Mouse (Mus musculus) ES-E14 (cell line): ENCODE measurements around the gene Rab33b. TPM values are rescaled to one million over a fixed set of nuclear protein-coding genes. Genes with fewer than 3 reads are reported as not detected.

Experiments used
- DNase-seq: peaks from one replicate; pipeline ENCODE4 v3.0.0-alpha.2; 2013; ENCODE audit warnings: low read depth, low spot score
- H3K27ac ChIP-seq: 2 replicates; pipeline ENCODE4 v1.5.1; 2012; ENCODE audit warnings: low read depth, mild to moderate bottlenecking, low read length, moderate library complexity, mixed read lengths; ENCODE audit not compliant: poor library complexity, insufficient read depth, severe bottlenecking
- H3K36me3 ChIP-seq: 2 replicates; pipeline ENCODE4 v1.6.1; 2012; ENCODE audit warnings: mild to moderate bottlenecking, low read length, moderate library complexity, mixed read lengths; ENCODE audit not compliant: control insufficient read depth, poor library complexity, insufficient read depth, severe bottlenecking
- H3K4me1 ChIP-seq, 2 experiments: fragments of 150-350 bp in 1 of 2; sonication (generic) in 1 of 2; 2 replicates each; pipeline ENCODE4 v1.6.1; 2012; ENCODE audit warnings: low read length in 2 of 2, mild to moderate bottlenecking in 1 of 2, mixed read lengths in 1 of 2; ENCODE audit not compliant: control insufficient read depth in 2 of 2, insufficient read depth in 2 of 2, poor library complexity in 1 of 2
- H3K4me3 ChIP-seq, 2 experiments: fragments of 150-350 bp in 1 of 2; sonication (generic) in 1 of 2; 2 replicates each; pipeline ENCODE4 v1.5.1; 2012; ENCODE audit warnings: low read length in 2 of 2, low read depth in 1 of 2, mild to moderate bottlenecking in 1 of 2, mixed read lengths in 1 of 2; ENCODE audit not compliant: insufficient read depth in 1 of 2, poor library complexity in 1 of 2, severe bottlenecking in 1 of 2
- H3K9ac ChIP-seq: 2 replicates; pipeline ENCODE4 v1.6.1; 2012; ENCODE audit warnings: low read depth, mild to moderate bottlenecking, low read length, mixed read lengths; ENCODE audit not compliant: poor library complexity, insufficient read depth, severe bottlenecking
- H3K9me3 ChIP-seq: fragments of 150-350 bp; sonication (generic); 2 replicates; pipeline ENCODE4 v1.6.1; 2012; ENCODE audit warnings: low read depth, mild to moderate bottlenecking, low read length; ENCODE audit not compliant: control insufficient read depth, insufficient read depth
- CHD2 ChIP-seq: IDR thresholded peaks from 2 replicates; pipeline ENCODE4 v1.6.1; 2014; ENCODE audit warnings: mild to moderate bottlenecking, low read depth, low read length, inconsistent platforms
- HCFC1 ChIP-seq: IDR thresholded peaks from 2 replicates; pipeline ENCODE4 v1.6.1; 2012; ENCODE audit warnings: low read length, inconsistent platforms, borderline replicate concordance; ENCODE audit not compliant: insufficient read depth
- MAFK ChIP-seq: IDR thresholded peaks from 2 replicates; pipeline ENCODE4 v1.6.1; 2014; ENCODE audit warnings: mild to moderate bottlenecking, low read depth, low read length, inconsistent platforms; ENCODE audit not compliant: insufficient read depth
- ZC3H11A ChIP-seq: IDR thresholded peaks from 2 replicates; pipeline ENCODE4 v1.6.1; 2012; ENCODE audit warnings: low read depth, mild to moderate bottlenecking, inconsistent platforms, low read length, borderline replicate concordance
- ZNF384 ChIP-seq: IDR thresholded peaks from 2 replicates; pipeline ENCODE4 v1.6.1; 2012; ENCODE audit warnings: low read depth, low read length, inconsistent platforms
- in situ Hi-C, 2 experiments: fragments of 600-800 bp; cut with MboI; formaldehyde crosslinking; loops; one replicate each; pipeline ENCODE4 v1.15.1; 2025; ENCODE audit warnings: low sequenced_read_pairs in 2 of 2, inconsistent platforms in 1 of 2; ENCODE audit not compliant: unreplicated experiment in 2 of 2
- total RNA-seq: library from RNA; depleted of rRNA; stranded (reverse); fragments of 300-350 nt; gene quantifications from 2 replicates; pipeline ENCODE4 v1.2.3, GENCODE M21; 2012

Gene Rab33b
- total RNA-seq, 1 experiment, result 7.5 TPM

DNA sequence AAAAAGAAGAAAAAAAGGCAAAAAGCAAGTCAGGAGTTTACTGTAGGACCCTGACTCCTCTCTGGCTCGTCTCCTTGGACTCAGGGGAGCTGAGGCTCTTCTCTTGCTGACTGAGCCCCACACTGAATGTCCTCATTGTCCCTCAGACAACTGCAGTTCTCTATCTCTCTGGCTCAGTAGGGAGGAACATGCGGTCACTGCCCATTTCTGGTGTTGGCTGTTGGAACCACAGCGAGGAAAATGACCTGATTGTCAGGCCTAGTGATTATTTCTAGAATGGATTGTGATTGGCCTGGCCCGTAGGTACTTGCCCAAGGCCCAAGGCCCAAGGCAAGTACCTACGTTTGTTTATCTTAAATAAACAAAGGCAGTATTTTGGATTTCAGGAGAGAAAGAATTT is 14.9 kb downstream of the Rab33b start:
- Histone ChIP-seq H3K4me3 (no peak overlapping the region), H3K9me3 (no peaks in the 10 kb centered on the region), H3K9ac (no peak overlapping the region), H3K36me3 (peaks cover 2% of the 10 kb centered on the region; the same call in 1 of the 2 replicates), H3K4me1 (peaks cover 0 to 2% of the 10 kb centered on the region in 2 experiments; a peak in 1 of 4 replicates), H3K27ac (no peak overlapping the region)
- in situ Hi-C loops, result loop anchor here in 1 of 2 experiments (25.0 kb wide), 1 partner anchor 739 kb away; no protein-coding TSS in a partner anchor
- no peak for DNase-seq
- TF ChIP-seq ZC3H11A (no peak), CHD2 (no peak), MAFK (no peak), ZNF384 (no peak), HCFC1 (no peak)

DNA sequence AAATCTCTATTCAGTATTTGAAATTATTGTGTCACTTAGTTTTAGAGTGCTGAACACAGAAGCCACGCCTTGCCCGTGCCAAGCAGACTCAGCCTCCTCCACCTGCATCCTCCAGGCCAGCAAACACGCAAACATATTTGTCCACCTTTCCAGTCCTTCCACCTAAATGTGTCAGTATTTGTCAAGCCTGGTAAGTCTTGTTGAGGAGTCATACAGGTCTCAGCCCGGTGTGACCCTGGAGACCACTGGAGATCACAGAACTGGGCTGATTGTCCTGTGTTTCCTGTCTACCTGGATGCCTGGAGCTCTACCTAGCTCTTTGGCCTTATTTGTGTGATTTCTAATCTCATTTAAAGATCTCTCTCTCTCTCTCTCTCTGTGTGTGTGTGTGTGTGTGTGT is 16.2 kb downstream of the Rab33b start:
- TF ChIP-seq CHD2, result no peak
- no peaks in the 10 kb centered on the region for H3K9me3 ChIP-seq
- H3K4me1 ChIP-seq, result no peaks in the 10 kb centered on the region
- no peak overlapping the region for H3K27ac ChIP-seq
- H3K9ac ChIP-seq, result no peak overlapping the region
- DNase-seq, result no peak
- in situ Hi-C loops, result loop anchor here in 1 of 2 experiments (25.0 kb wide), 1 partner anchor 737 kb away; no protein-coding TSS in a partner anchor
- H3K36me3 ChIP-seq, result no peaks in the 10 kb centered on the region
- no peak overlapping the region for H3K4me3 ChIP-seq

DNA sequence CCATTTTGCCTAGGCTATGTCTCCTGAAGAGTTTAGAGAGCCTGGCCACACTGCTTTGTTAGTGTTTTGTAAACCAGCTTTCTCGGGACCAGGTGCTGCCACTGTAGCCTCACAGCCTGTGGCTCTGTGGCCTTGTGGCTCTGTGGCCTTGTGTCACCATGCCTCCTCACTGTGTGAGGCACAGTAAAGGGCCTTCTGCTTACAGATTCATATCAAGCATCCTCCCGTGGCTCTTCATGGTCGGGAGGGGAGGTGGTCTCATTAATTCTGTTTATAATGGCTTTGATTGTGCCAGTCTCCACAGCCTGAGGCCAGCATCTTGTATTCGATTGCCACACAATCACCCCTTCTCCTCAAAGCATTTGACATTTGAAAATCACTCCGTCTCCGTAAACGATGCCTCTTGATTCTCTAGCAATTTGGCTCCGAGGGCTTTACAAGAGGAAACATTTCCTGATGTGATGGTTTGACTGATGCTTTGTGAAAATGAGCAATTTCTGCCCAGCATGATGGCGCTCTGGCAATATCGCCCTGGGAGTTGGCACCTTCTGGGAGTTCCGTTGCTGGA is 20.7 kb downstream of the Rab33b start:
- no peaks in the 10 kb centered on the region for H3K4me1 ChIP-seq
- no peaks in the 10 kb centered on the region for H3K36me3 ChIP-seq
- H3K9ac ChIP-seq, result no peak overlapping the region
- in situ Hi-C loops, result no loop called here
- TF ChIP-seq MAFK (no peak), ZC3H11A (no peak), HCFC1 (no peak), CHD2 (no peak), ZNF384 (no peak)
- H3K4me3 ChIP-seq, result no peak overlapping the region
- no peak for DNase-seq
- H3K9me3 ChIP-seq, result no peaks in the 10 kb centered on the region
- no peak overlapping the region for H3K27ac ChIP-seq

DNA sequence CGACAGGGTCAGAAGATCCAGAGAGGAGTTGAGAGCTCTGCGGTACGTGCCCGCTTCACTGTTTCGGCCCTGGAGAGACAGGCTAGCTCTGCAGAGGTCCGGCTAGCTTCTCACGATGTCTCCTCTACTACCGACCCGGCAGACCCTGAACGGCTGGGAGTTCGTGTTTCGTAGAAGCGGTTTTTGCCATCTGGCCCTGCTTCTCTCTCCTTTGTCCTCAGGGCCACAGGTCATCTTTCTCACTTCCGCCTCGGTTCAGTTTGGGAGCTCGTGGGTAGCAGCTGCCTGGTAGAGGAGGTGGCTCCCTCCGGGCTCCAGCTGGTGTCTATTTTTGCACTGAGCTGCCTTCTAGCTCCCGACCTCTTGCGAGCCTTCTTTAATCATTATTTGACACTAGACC is 21.7 kb downstream of the Rab33b start:
- Histone ChIP-seq H3K9ac (peak overlapping the region; percentile 14), H3K9me3 (no peaks in the 10 kb centered on the region), H3K4me3 (peak overlapping the region; percentile 11 to 19; a peak in 3 of 4 replicates), H3K36me3 (no peaks in the 10 kb centered on the region), H3K4me1 (no peaks in the 10 kb centered on the region), H3K27ac (no peak overlapping the region)
- in situ Hi-C loops, result no loop called here
- TF ChIP-seq HCFC1, result no peak
- no peak for TF ChIP-seq ZC3H11A
- TF ChIP-seq ZNF384, result no peak
- no peak for TF ChIP-seq CHD2
- TF ChIP-seq MAFK, result no peak
- DNase-seq, result no peak

DNA sequence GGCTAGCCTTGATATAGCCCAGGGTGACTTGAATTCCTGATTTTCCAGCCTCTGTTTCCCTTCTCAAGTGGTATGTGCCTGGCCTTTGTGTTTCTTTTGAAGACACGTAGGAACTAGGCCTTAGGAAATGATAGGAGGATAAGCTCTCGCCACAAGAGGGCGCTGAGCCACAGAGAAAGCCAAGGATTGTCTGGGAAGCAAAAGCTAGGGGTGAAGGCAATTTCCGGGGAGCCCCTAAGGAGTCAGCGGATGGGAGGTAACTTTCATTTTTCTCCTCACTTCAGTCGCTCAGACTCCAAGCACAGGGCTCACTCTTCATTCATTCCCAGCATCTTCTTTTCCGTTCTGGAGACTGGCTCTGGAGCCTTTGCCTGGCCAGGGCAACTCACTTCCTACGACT is 27.2 kb downstream of the Rab33b start:
- TF ChIP-seq ZC3H11A (peak; percentile 68), CHD2 (no peak), HCFC1 (no peak), MAFK (no peak), ZNF384 (no peak)
- peak; percentile 70 for DNase-seq
- Histone ChIP-seq H3K4me1 (no peaks in the 10 kb centered on the region), H3K36me3 (no peaks in the 10 kb centered on the region), H3K9me3 (no peaks in the 10 kb centered on the region), H3K4me3 (no peak overlapping the region), H3K27ac (no peak overlapping the region), H3K9ac (no peak overlapping the region)
- in situ Hi-C loops, result loop anchor here in 1 of 2 experiments (10.0 kb wide), 1 partner anchor 144 kb away; no protein-coding TSS in a partner anchor
